Mouse (Mus musculus): ENCODE data around the gene Arhgap6. TPM values are rescaled to one million over a fixed set of nuclear protein-coding genes. Genes with fewer than 3 reads are reported as not detected.

Arhgap6 gene
- polyA plus RNA-seq, 1 experiment from 2014 or later, result 1.1 TPM

DNA sequence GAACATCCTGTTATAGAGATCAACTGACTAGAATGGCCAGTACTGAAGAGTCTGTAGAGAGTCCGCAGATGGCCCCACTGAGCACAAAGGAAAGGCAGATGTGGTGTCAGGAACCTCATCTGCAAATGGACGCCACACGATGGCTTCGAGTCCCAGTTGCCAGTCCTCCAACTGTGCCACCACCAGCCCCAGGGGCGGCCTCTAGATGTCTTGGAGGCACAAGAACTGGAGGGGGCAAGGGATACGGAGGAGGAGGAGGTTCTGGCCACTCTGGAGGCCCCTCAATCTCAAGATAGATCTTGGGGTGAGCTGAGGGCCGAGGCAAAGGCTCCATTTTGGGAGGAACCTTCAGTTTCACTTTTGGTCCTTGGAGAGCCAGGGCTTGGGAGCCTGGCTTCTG lies 344.9 kb downstream of the Arhgap6 start:
- Histone ChIP-seq H3K4me1 (no peaks in the 10 kb centered on the region), H3K9ac (replicated peaks) (no peak overlapping the region), H3K27ac (replicated peaks) (no peak overlapping the region), H3K9me3 (no peaks in the 10 kb centered on the region), H3K27me3 (no peaks in the 10 kb centered on the region; the same call in none of the 2 replicates), H3K4me3 (no peak overlapping the region), H3K36me3 (no peaks in the 10 kb centered on the region), H3K4me2 (replicated peaks) (no peak overlapping the region)
- WGBS, result 84% methylated on average over 7 of the region's 7 CpGs
- ATAC-seq (ENCODE audit: low FRiP score, low read depth), result no peak

DNA sequence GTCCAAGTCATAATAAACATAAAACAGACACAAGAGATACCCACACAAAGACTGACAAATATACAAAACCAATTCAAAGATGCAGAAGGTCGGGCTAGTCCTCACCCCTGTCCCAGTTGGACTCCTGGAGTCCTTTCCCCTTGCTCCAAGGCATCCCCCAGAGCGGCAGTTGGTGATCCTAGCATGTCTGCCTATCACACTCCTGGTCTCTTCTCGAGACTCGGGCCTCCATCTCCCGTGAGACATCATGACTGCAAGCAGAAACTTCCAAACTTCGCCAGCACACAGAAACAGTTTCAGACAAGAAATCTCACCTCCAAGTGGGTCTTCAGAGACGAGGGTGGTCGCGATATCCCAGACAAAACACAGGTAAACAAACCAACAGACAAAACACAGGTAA lies 345.6 kb downstream of the Arhgap6 start:
- no peaks in the 10 kb centered on the region for H3K36me3 ChIP-seq
- H3K4me2 ChIP-seq (replicated peaks), result no peak overlapping the region
- H3K4me1 ChIP-seq, result no peaks in the 10 kb centered on the region
- no peak for ATAC-seq (ENCODE audit: low FRiP score, low read depth)
- H3K9ac ChIP-seq (replicated peaks), result no peak overlapping the region
- 88% methylated on average over 9 of the region's 9 CpGs for WGBS
- H3K27me3 ChIP-seq, result no peaks in the 10 kb centered on the region; the same call in none of the 2 replicates
- H3K27ac ChIP-seq (replicated peaks), result no peak overlapping the region
- H3K4me3 ChIP-seq, result no peak overlapping the region
- H3K9me3 ChIP-seq, result no peaks in the 10 kb centered on the region

DNA sequence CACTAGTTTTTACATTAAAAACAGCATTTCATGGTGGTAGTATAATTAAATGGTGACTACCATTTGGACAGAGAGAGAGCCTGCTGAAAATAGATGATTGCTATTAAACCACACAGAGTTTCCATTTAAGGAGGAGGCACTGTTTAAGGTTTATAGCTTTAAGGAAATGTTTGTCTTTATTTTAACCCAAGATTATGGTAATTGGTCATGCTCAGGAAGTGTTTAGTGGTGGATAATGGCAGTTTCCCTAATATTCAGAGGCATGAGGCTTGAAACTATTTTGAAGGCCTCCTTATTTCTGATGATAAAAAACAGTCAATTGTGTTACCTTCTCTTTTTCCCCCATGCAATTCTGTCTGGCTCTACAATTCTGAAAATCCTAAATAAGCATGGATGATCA lies 358.9 kb downstream of the Arhgap6 start:
- H3K27ac ChIP-seq (replicated peaks), result no peak overlapping the region
- H3K4me1 ChIP-seq, result no peaks in the 10 kb centered on the region
- H3K4me3 ChIP-seq, result no peak overlapping the region
- no peak for ATAC-seq (ENCODE audit: low FRiP score, low read depth)
- no peaks in the 10 kb centered on the region for H3K36me3 ChIP-seq
- no peak overlapping the region for H3K9ac ChIP-seq (replicated peaks)
- H3K4me2 ChIP-seq (replicated peaks), result no peak overlapping the region
- no peaks in the 10 kb centered on the region for H3K9me3 ChIP-seq
- peaks cover 8% of the 10 kb centered on the region; the same call in 1 of the 2 replicates for H3K27me3 ChIP-seq

DNA sequence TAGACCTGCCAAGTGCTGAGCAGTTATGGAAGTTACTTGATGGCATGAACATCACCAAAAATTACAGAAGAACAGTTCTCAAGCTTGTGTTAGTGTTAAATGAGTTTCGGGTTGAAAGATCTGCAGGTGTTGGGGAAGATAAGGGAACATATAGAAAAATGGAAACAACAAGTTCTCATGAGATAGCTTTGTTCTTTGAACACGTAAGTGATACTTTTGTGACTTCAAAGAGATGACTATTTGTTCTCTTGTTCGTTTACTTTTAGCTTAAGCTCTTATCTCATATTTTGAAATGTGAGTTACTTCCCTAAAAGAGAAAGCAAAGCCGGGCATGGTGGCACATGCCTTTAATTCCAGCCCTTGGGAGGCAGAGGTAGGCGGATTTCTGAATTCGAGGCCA lies 363.5 kb downstream of the Arhgap6 start:
- whole genome bisulfite sequencing, result 80% methylated on average over 6 of the region's 6 CpGs
- no peaks in the 10 kb centered on the region for H3K36me3 ChIP-seq
- no peaks in the 10 kb centered on the region for H3K4me1 ChIP-seq
- H3K4me3 ChIP-seq, result no peak overlapping the region
- no peak overlapping the region for H3K27ac ChIP-seq (replicated peaks)
- no peaks in the 10 kb centered on the region for H3K9me3 ChIP-seq
- H3K4me2 ChIP-seq (replicated peaks), result no peak overlapping the region
- no peak for ATAC-seq (ENCODE audit: low FRiP score, low read depth)
- no peak overlapping the region for H3K9ac ChIP-seq (replicated peaks)
- H3K27me3 ChIP-seq, result no peaks in the 10 kb centered on the region

DNA sequence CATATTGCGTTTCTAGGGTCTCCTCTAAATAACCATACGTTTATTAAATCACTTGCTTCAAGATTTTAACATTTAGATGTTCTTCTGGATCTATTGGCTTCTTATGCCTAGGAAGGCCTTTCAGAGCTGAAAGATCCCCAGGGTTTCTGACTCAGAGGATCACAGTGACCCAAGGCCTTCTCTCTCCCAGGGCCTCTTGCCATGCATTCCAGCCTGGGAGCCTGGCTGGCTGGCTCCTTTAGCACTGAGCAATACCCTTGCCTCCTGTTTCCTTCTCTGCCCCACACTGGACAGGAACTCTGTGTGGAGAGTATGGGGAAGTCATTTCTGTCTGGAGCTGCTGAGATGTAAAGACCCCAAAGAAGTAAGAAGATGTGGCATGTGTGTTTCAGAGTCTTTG lies 376.1 kb downstream of the Arhgap6 start:
- Histone ChIP-seq H3K27ac (replicated peaks) (no peak overlapping the region), H3K4me2 (replicated peaks) (no peak overlapping the region), H3K36me3 (no peaks in the 10 kb centered on the region), H3K4me3 (no peak overlapping the region), H3K9ac (replicated peaks) (no peak overlapping the region), H3K4me1 (no peaks in the 10 kb centered on the region), H3K27me3 (peaks cover 9% of the 10 kb centered on the region; the same call in 1 of the 2 replicates), H3K9me3 (no peaks in the 10 kb centered on the region)
- ATAC-seq (ENCODE audit: low FRiP score, low read depth), result no peak
- WGBS, result 81% methylated on average over 2 of the region's 2 CpGs

DNA sequence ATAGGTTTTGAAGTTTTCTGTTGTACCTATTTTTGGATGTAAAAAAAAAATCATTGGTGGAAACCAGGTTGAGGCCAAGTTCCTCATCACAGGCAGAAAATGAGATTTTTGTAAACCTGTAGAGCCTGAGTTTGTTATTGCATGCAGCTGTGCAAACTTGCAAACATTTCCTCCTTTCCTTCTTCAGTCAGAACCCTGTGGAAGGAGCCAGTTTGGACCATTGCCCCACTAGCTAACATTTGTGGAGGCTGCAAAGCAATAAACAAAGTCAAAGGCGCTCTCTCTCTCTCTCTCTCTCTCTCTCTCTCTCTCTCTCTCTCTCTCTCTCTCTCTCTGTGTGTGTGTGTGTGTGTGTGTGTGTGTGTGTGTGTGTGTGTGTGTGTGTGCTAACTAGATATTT lies 378.9 kb downstream of the Arhgap6 start:
- H3K36me3 ChIP-seq, result no peaks in the 10 kb centered on the region
- WGBS, result 67% methylated on average over 1 of the region's 1 CpGs
- ATAC-seq (ENCODE audit: low FRiP score, low read depth), result no peak
- H3K4me3 ChIP-seq, result no peak overlapping the region
- H3K9me3 ChIP-seq, result no peaks in the 10 kb centered on the region
- no peak overlapping the region for H3K27ac ChIP-seq (replicated peaks)
- no peak overlapping the region for H3K4me2 ChIP-seq (replicated peaks)
- no peaks in the 10 kb centered on the region for H3K4me1 ChIP-seq
- no peak overlapping the region for H3K9ac ChIP-seq (replicated peaks)
- peaks cover 9% of the 10 kb centered on the region; the same call in 1 of the 2 replicates for H3K27me3 ChIP-seq

DNA sequence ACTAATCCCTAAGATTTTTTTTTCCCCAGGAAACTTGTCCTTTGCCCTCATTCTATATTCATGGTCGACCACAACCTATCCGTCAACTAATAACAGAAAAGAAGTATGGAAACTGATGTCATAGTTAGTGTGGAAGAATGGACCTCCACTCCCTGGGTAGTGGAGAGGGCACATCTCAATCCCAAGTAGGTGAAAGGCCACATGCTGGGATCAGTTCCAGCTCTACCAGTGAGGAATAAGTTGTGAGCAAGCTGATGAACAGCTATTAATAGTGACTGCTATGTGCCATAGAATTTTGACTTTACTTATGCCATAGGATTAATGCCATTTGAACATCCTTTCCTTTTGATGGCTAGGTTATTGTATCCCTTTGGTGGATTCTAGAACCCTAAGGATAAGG lies 383.7 kb downstream of the Arhgap6 start:
- no peaks in the 10 kb centered on the region for H3K36me3 ChIP-seq
- 63% methylated on average over 2 of the region's 2 CpGs for WGBS
- no peak for ATAC-seq (ENCODE audit: low FRiP score, low read depth)
- no peak overlapping the region for H3K9ac ChIP-seq (replicated peaks)
- no peaks in the 10 kb centered on the region for H3K9me3 ChIP-seq
- H3K27ac ChIP-seq (replicated peaks), result no peak overlapping the region
- H3K27me3 ChIP-seq, result peaks cover 11% of the 10 kb centered on the region; the same call in 1 of the 2 replicates
- H3K4me2 ChIP-seq (replicated peaks), result no peak overlapping the region
- H3K4me1 ChIP-seq, result no peaks in the 10 kb centered on the region
- H3K4me3 ChIP-seq, result no peak overlapping the region

DNA sequence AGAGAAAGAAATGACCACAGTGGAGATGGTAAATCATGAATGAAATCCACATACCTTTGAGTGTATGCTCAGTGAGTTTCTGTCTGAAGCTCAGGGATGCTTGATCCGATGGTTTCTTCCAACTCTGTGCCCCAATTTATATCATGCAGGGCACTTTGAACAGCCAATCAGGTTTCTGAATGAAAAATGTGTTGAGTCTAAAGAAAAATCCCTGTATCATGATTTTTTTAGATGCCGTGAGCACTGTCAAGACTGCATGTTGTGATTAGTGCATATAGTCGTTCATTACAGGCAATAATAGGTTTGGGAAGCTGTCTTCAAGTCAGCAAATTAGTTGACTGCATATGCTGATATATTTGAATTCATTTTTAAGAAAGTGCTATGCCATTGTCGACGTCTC lies 392.2 kb downstream of the Arhgap6 start, which contains the start of gene Amelx:
TSS of gene Amelx (minus strand) at position 101 of the 400 bp plus-strand sequence.
- Histone ChIP-seq H3K27ac (replicated peaks) (no peak within 1 kb of the TSS), H3K27me3 (no peaks in the 10 kb centered on the region; the same call in 1 of the 2 replicates), H3K4me3 (no peak within 1 kb of the TSS), H3K4me2 (replicated peaks) (no peak within 1 kb of the TSS), H3K9me3 (no peaks in the 10 kb centered on the region), H3K36me3 (no peaks in the 10 kb centered on the region), H3K4me1 (no peaks in the 10 kb centered on the region), H3K9ac (replicated peaks) (no peak within 1 kb of the TSS)
- 82% methylated on average over 5 of the region's 5 CpGs for WGBS
- no peak for ATAC-seq (ENCODE audit: low FRiP score, low read depth)

DNA sequence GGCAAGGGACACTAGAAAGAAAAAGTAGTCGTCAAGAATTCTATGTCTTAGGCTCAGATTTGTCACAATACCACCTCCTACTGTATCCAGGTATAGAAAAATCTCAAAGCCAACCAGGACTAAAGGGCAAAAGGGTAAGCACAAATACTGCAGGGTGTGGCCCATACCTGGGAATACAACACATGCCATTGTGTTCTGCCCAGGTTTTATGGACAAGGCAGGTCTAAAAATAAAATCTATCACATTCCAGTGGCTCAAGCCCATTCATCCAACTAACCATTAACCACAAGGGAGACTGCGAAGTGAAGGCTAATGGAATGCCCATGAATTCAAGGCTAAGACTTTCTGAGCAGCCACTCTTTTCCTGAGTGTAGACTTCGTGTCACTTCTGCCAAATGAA lies 415.1 kb downstream of the Arhgap6 start:
- Histone ChIP-seq H3K4me1 (no peaks in the 10 kb centered on the region), H3K9me3 (no peaks in the 10 kb centered on the region), H3K27ac (replicated peaks) (no peak overlapping the region), H3K9ac (replicated peaks) (no peak overlapping the region), H3K4me3 (no peak overlapping the region), H3K27me3 (peaks cover 19% of the 10 kb centered on the region), H3K4me2 (replicated peaks) (no peak overlapping the region), H3K36me3 (no peaks in the 10 kb centered on the region)
- ATAC-seq (ENCODE audit: low FRiP score, low read depth), result no peak
- WGBS, result 67% methylated on average over 3 of the region's 3 CpGs

DNA sequence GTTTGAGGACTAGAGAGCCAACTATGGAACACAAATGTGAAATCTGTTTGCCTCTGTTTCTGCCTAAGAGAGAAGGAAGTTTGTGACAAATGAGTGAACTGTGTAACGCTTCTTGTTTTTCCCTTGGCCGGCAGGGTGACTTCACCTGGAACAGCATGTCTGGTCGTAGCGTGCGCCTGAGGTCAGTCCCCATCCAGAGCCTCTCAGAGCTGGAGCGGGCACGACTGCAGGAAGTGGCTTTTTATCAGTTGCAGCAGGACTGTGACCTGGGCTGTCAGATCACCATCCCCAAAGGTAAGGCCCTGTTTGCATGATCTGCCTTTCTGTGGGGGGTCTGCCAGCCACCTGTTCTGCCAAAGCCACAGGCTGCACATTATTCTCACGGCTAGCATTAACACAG lies 425.2 kb downstream of the Arhgap6 start:
- H3K9ac ChIP-seq (replicated peaks), result no peak overlapping the region
- no peak overlapping the region for H3K27ac ChIP-seq (replicated peaks)
- no peaks in the 10 kb centered on the region for H3K4me1 ChIP-seq
- H3K4me3 ChIP-seq, result no peak overlapping the region
- 75% methylated on average over 8 of the region's 8 CpGs for WGBS
- no peak overlapping the region for H3K4me2 ChIP-seq (replicated peaks)
- peaks cover 18% of the 10 kb centered on the region; the same call in 1 of the 2 replicates for H3K27me3 ChIP-seq
- H3K36me3 ChIP-seq, result no peaks in the 10 kb centered on the region
- no peak for ATAC-seq (ENCODE audit: low FRiP score, low read depth)
- no peaks in the 10 kb centered on the region for H3K9me3 ChIP-seq

DNA sequence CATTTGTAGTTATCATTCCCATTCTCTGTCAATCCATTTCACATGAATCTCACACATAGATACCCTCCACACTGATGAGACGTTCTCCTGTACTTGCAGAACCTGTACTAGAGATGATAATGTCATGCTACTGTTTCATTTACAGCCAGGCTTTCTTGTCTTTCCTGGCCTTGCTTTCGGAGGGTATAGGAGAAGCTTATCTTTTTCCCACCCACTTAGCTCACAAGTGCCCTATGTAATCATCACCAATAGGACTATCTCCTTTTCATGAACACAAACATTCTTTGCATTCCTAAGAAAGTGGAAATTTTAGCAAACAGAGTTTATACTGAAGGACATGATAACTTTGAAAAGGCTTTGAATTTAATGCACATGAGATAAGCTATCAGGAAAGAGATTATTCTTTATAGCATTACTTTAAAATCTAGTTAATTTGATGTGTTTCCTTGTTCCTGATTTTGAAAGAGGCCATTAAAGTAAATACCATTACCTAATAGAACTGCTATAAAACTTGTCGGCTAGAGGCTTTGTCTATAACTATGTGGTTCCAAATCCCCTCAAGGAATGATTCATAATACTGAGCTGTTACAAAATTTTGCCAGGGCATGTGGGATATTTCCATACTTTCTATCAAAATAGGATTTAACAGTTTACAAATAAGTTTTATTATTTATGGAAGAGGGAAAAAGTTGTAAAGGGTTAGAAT lies 427.6 kb downstream of the Arhgap6 start:
- 84% methylated on average over 3 of the region's 3 CpGs for WGBS
- Histone ChIP-seq H3K27ac (replicated peaks) (no peak overlapping the region), H3K9ac (replicated peaks) (no peak overlapping the region), H3K4me1 (no peaks in the 10 kb centered on the region), H3K9me3 (no peaks in the 10 kb centered on the region), H3K36me3 (no peaks in the 10 kb centered on the region), H3K27me3 (peaks cover 12% of the 10 kb centered on the region; the same call in 1 of the 2 replicates), H3K4me3 (no peak overlapping the region), H3K4me2 (replicated peaks) (no peak overlapping the region)
- ATAC-seq (ENCODE audit: low FRiP score, low read depth), result no peak

DNA sequence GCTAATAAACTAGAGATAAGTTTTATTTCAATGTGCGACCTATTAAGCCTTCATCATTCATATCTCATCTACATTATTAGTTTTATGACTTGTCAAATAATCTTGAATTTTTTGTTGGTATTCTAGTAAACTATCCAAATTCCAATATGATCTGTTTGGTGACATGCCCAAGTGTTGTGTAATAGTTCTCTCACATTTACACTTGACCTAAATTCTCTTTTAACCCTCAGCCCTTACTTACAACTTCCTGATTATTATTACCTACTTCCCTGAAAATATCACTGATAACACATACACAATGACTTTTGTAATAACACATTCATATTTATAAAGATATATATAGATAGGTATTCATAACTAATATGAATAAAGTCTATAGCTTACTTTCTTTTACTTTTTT lies 461.0 kb downstream of the Arhgap6 start:
- ATAC-seq (ENCODE audit: low FRiP score, low read depth), result no peak
- Histone ChIP-seq H3K4me1 (no peaks in the 10 kb centered on the region), H3K9me3 (no peaks in the 10 kb centered on the region), H3K4me3 (no peak overlapping the region), H3K36me3 (no peaks in the 10 kb centered on the region), H3K27me3 (peaks cover 8% of the 10 kb centered on the region; the same call in 1 of the 2 replicates), H3K27ac (replicated peaks) (no peak overlapping the region), H3K9ac (replicated peaks) (no peak overlapping the region), H3K4me2 (replicated peaks) (no peak overlapping the region)
- WGBS, result 76% methylated on average over 1 of the region's 1 CpGs

DNA sequence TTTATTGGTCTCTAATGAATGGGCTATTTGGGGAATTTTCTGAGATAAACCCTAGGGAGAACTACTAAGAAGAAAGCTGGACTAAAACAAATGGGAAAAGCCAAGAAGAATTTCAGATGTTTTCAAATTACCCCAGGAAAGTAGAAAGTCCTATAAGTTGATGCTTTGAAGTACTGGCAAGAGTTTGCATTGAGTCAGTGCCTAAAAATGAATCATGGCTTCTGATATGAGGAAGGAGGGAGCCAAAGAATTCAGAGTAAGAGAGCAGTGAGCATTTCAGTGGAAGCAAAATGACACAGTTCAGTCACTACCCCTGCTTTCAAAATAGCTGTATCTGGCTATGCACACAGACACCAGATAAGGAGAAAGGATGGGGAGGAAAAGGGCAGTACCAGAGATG lies 461.8 kb downstream of the Arhgap6 start:
- Histone ChIP-seq H3K9me3 (no peaks in the 10 kb centered on the region), H3K27ac (replicated peaks) (no peak overlapping the region), H3K9ac (replicated peaks) (no peak overlapping the region), H3K4me2 (replicated peaks) (no peak overlapping the region), H3K36me3 (no peaks in the 10 kb centered on the region), H3K4me3 (no peak overlapping the region), H3K4me1 (no peaks in the 10 kb centered on the region), H3K27me3 (peaks cover 8% of the 10 kb centered on the region; the same call in 1 of the 2 replicates)
- ATAC-seq (ENCODE audit: low FRiP score, low read depth), result no peak
